In the genomic region with DNA sequence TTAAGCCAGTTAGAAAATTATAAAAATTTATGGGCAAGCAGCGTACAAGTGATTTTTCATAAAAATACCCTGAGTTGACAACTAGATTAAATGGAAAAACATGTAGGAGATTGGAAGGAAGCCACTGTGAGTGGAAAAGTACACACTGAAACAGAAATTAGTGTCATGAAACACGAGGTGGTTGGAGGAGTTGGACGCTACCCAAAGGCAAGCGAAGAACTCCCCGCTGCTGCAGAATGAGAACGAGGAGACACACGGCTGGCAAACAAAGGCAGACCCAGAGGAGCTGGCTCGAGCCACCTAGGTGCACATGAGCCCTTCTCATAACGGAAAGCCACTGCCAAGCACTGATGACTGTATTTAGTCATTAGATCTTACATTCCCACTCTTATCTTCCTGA, we compare ENCODE assay signal across 7 mouse cellular contexts.
DNase-seq lines count a peak whose midpoint lies in the region; ATAC-seq lines count a peak whose summit lies in the region.

No protein-coding gene starts in this region.

- H3K36me3 ChIP-seq in lung, embryonic 15.5 days = no peaks in the 10 kb centered on the region

- ATAC-seq in lung, embryonic 15.5 days (ENCODE audit: borderline replicate concordance, extremely low read depth, low FRiP score, low TSS enrichment) = no peak

- H3K4me1 ChIP-seq in lung, embryonic 15.5 days = 0 out of 2 replicates have a peak, but pooled peaks cover 9% of the 10 kb centered on the region

- H3K27me3 ChIP-seq in lung, embryonic 15.5 days = no peaks in the 10 kb centered on the region

- DNase-seq in 3T3-L1 (ENCODE audit: low read depth, low spot score) (peak; percentile 92), NIH3T3 (ENCODE audit: low read depth) (peak; percentile 82)
- DNase-seq in frontal cortex, adult 2 months (ENCODE audit: extremely low spot score in 1 of 2, low spot score in 1 of 2) = peak; percentile 52 to 73
- peak; percentile 24 to 43 for DNase-seq in kidney, postnatal 36 days
- DNase-seq in testis, postnatal 14 days (ENCODE audit: low spot score) = peak; percentile 56
- no peak for DNase-seq in T-cell, adult 2 months (ENCODE audit: low spot score)

- H3K27ac ChIP-seq in lung, embryonic 15.5 days = peak overlapping the region; percentile 49; the same call in 1 of the 2 replicates

- no peak overlapping the region for H3K9ac ChIP-seq in lung, embryonic 15.5 days

- peak overlapping the region; percentile 17; the same call in 1 of the 2 replicates for H3K4me2 ChIP-seq in lung, embryonic 15.5 days

- no peak overlapping the region for H3K4me3 ChIP-seq in lung, embryonic 15.5 days

- H3K9me3 ChIP-seq in lung, embryonic 15.5 days = no peaks in the 10 kb centered on the region

- WGBS in lung, embryonic 15.5 days = 28% methylated on average over 9 of the region's 9 CpGs
